Mouse (Mus musculus) adrenal gland, adult 18-20 months (tissue): ENCODE measurements around the gene Retn. TPM values are rescaled to one million over a fixed set of nuclear protein-coding genes. Genes with fewer than 3 reads are reported as not detected.

ENCODE experiments used
- DNase-seq, 2 experiments: peaks; one replicate each; pipeline ENCODE4 v3.0.0; 2021 to 2022; ENCODE audit warnings: low spot score in 2 of 2
- long read RNA-seq, 2 experiments: library from polyadenylated mRNA; stranded (forward); transcript quantifications; one replicate each; pipeline ENCODE4 v2.0.0; 2021
- total RNA-seq, 2 experiments: library from RNA; stranded (reverse); gene quantifications; 1 replicate in 1 of 2; 2 replicates in 1 of 2; pipeline ENCODE4 v1.2.3; 2021

Retn gene
- total RNA-seq: 100 to 1,000 TPM; 182 to 325 TPM
- long read RNA-seq, experiment 1, transcript Retn-201 (5 exons, 874 nt): major isoform, 54 of 59 reads
- long read RNA-seq, experiment 1, partial matches to known transcripts: 2 of 59 reads
- long read RNA-seq, experiment 1, other reads (novel, unspliced or antisense): 3 of 59 reads
- long read RNA-seq, experiment 2, transcript Retn-201 (5 exons, 874 nt): major isoform, 195 of 208 reads
- long read RNA-seq, experiment 2, partial matches to known transcripts: 8 of 208 reads
- long read RNA-seq, experiment 2, other reads (novel, unspliced or antisense): 4 of 208 reads

- no peak for DNase-seq
Measured at GRCm38 (mm10) chr8:3655526-3655925, at the start of gene Retn. Retn (plus strand) TSS chr8:3655770.

- no peak for DNase-seq
Measured at GRCm38 (mm10) chr8:3606593-3606992, 49.0 kb upstream of the Retn start.

GRCm38 (mm10) chr8:3607822-3608221, 47.7 kb upstream of the Retn start:
- no peak for DNase-seq

GRCm38 (mm10) chr8:3609046-3609815, 46.3 kb upstream of the Retn start:
- no peak for DNase-seq

- DNase-seq: no peak
Measured at GRCm38 (mm10) chr8:3609816-3610150, 45.8 kb upstream of the Retn start.

DNA sequence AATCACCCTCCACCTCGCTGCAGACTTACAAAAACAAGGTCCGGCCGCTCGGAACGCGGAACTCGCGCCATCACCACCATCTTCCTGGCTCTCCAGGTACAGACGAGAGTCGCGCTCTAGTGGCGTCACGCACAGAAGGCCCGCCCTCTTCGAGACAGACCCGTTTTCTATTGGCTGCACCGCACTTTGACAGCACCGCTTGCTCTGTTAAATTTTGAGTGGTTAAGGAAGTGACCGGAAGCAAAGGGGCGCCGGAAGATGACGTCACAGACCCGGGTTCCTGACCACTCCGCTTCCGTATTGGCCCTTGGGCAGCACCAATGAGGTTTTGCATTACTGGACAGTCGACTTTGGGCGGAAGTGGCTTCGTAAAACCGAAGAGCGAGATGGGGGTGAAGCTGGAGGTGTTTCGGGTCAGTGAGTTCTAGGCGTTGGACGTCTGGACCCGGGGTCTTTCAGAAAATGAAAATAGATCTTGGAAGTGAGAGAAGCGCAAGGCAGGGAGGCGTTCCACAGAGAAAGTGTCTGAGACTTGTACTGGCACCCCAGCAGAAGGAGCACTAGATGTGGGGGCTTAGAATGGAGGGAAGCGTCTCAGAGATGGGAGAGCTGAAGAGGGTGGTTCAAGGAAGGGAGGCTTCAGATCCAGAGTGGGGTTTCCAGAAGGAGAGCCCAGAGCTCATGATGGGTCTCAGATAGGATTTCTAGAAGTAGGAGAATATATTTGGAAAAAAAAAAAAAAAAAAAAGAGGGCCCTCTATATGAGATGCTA, 34.2 kb upstream of the Retn start, which contains the start of the genes Xab2 and Pet100:
Xab2 (minus strand) TSS at position 118 of the 772 bp plus-strand sequence.
Pet100 (plus strand) TSS at position 350 of the 772 bp plus-strand sequence.
- DNase-seq: peak; percentile 94 to 95

DNA sequence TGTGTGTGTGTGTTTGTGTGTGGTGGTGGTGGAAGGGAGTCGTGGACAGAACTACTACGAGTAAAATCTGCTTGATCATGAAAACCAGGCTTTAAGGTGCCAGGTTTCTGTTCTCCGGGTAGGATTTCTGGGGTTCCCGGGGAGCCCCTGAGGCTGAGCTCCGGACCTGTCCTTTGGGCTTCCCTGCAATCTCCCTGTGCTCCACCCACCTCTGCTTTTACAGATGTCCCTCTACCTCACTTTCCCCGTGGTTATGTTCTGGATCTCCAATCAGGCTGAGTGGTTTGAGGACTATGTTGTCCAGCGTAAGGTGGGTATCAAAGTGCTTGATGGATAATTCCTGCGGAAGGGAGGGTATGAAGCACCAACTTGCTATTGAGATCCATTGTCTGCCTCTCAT, 33.5 kb upstream of the Retn start:
- DNase-seq: no peak

DNA sequence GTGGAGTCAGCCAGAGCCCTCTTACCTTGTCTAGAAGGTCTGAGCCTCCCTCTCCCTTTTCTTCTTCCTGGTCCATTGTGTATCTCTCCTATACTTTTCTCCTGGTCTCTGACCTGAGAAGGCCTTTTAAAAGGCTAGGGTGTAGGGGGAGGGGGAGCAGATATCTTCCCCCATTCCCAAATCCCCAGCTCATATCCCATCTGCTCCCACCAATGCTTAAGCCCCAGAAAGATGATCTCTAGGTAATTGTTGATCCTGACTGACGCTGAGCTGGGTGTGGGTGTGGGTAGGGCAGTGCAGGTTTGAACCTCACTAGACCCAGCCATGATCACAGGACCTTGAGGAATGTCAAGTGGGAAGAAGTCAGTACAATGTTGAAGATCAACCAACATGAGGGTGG, 30.1 kb upstream of the Retn start, which contains the start of gene Pcp2:
Pcp2 (minus strand) TSS at position 101 of the 400 bp plus-strand sequence.
- DNase-seq: no peak

GRCm38 (mm10) chr8:3626971-3627370, 28.6 kb upstream of the Retn start:
- DNase-seq: no peak

- no peak for DNase-seq
Measured at GRCm38 (mm10) chr8:3628014-3628413, 27.6 kb upstream of the Retn start.

- peak; percentile 69 to 70 for DNase-seq
Measured at GRCm38 (mm10) chr8:3630647-3631477, 24.7 kb upstream of the Retn start, which contains the start of gene Stxbp2. Stxbp2 (plus strand) TSS chr8:3630955.

DNA sequence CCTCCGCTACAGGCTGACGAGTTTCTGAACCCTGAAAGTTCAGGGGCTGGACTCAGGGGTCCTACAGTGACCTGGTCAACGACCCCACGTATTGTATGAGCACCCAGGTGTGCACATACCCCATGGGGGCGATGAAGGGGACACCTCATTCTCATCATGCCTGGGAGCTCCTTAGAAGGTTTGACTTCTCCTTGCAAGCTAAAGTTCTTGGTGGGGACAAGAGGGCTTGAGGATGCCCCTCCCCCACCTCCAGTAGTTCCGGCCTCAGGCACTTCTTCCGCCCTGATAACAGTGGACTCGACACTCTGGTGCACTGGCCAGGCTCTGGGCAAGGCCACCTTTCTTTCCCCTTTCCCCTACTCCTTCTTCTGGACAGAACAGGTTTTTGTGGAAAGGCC, 24.1 kb upstream of the Retn start:
- no peak for DNase-seq

DNA sequence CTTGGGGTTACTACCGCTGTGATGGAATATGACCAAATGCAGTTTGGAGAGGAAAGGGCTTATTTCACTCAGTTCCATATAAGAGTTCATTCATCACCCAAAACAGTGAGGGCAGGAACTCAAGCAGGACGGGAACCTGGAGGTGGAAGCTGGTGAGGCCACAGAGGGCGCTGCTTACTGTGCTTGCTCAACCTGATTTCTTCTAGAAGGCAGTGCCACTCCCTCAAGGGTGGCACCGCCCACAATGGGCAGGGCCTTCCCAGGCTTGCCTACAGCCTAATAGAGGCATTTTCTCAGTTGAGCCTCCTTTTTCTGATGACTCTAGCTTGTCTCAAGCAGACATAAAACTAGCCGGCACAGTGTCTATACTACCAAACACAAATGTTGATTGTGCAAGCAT, 9.8 kb upstream of the Retn start:
- peak; percentile 24 to 42 for DNase-seq

GRCm38 (mm10) chr8:3646824-3647531, 8.6 kb upstream of the Retn start:
- DNase-seq: no peak

GRCm38 (mm10) chr8:3647561-3647960, 8.0 kb upstream of the Retn start:
- DNase-seq: no peak

DNA sequence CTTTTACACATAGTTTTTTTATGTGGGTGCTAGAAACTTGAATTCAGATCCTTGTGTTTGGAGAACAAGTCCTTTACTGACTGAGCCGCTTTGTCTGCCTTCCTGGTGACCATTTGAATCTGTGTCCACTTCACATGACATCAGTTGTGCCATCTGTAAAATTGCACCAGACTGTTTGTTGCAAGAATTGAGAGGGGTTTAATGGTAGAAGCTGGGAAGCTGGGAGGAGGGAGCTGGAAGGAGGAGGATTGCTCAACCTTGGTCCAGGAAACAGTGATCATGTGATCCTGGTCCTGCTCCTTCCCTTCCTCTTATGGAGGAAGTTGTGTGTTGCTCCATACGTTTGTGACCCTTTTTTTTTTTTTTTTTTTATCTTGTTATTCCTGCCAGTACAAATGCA, 7.3 kb upstream of the Retn start:
- no peak for DNase-seq

DNA sequence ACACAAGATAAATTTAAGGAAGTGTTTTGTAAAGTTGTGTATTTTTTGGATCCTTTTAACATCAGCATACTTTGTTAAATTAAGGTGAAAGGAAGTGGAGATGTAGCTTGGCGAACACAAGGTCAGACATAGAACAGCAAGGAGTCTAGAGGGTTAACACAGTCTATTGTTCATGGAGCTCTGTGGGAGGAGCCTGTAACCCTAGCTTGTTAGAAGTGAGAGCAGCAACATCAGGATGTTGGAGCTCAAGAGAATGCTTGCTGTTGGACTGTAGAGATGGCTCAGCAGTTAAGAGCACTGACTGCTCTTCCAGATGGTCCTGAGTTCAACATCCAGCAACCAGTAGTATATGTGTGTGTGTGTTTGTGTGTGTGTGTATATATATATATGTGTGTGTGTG, 6.6 kb upstream of the Retn start:
- DNase-seq: no peak

- DNase-seq: no peak
Measured at GRCm38 (mm10) chr8:3652845-3653244, 2.7 kb upstream of the Retn start.

- no peak for DNase-seq
Measured at GRCm38 (mm10) chr8:3654726-3655508, 653 bp upstream of the Retn start.
